Mouse (Mus musculus): Measurements from ENCODE around the gene Sec63. TPM values are rescaled to one million over a fixed set of nuclear protein-coding genes. Genes with fewer than 3 reads are reported as not detected.
A peak's percentile ranks its signal among the peaks of the same experiment; 100 is the strongest.

The Sec63 gene
- total and polyA plus RNA-seq, 3 experiments: 6.0 to 37.6 (median 30.0) TPM

DNA sequence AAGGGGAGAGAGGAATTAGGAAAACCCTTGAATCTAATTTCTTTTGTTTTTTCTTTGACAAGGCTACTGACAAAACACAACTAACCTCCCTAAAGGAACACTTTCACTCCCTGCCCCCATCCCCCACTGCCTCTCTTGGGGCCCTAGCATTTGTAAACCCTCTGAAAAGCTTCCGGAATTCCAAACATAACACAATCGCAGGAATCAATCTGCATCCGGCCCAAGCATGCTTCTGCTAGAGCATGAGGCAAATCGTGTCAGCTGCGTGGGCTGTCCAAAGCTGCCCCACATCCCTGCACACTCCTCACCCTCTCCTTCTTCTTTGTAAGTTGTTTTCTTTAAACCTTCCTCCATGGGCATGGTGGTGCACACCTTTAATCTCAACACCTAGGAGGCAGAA lies 94.0 kb downstream of the Sec63 start:
- Histone ChIP-seq H3K27me3 (ENCODE audit: control insufficient read depth, insufficient read depth, low read length) (no peaks in the 10 kb centered on the region), H3K9ac (ENCODE audit: low read depth, low read length) (no peak overlapping the region), H3K4me3 (no peak overlapping the region), H3K27ac (0 out of 2 replicates have a peak overlapping the region, but pooled peaks have one; percentile 26), H3K4me1 (ENCODE audit: control insufficient read depth, insufficient read depth, low read length) (peaks cover 2% of the 10 kb centered on the region), H3K36me3 (ENCODE audit: control insufficient read depth, insufficient read depth, low read length) (no peaks in the 10 kb centered on the region), H3K79me2 (replicated peaks; ENCODE audit: control insufficient read depth, insufficient read depth, low read length) (no peaks in the 10 kb centered on the region)
- intact Hi-C loops (cut with DNase I): no loop called here
- TF ChIP-seq EP300 (IDR thresholded peaks at IDR 0.05; ENCODE audit: insufficient read depth, low read depth, low read length): peak; percentile 84
- no peak for TF ChIP-seq POLR2A (IDR thresholded peaks at IDR 0.05; ENCODE audit: insufficient read depth, low read depth, low read length)
- WGBS: 26% methylated on average over 5 of the region's 5 CpGs
- peak; percentile 33 to 39 for DNase-seq

DNA sequence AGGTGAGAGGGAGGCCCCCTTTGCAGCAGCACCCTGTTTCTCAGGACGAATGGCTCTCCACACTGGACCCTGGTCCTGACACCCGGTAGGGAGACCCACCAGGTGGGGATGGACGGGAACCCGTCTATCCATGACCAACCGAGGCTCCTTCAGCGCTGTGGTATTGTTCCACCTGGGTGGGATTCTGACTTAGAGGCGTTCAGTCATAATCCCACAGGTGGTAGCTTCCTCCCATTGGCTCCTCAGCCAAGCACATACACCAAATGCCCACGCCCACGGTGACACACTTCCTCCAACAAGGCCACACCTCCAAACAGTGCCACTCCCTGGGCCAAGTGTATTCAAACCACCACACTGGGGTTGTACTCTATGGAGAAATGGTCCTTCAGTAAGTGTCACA lies 95.3 kb downstream of the Sec63 start:
- H3K79me2 ChIP-seq (replicated peaks; ENCODE audit: control insufficient read depth, insufficient read depth, low read length): no peaks in the 10 kb centered on the region
- over 99% methylated on average over 9 of the region's 9 CpGs for WGBS
- no peak for TF ChIP-seq EP300 (IDR thresholded peaks at IDR 0.05; ENCODE audit: insufficient read depth, low read depth, low read length)
- no peak for TF ChIP-seq POLR2A (IDR thresholded peaks at IDR 0.05; ENCODE audit: insufficient read depth, low read depth, low read length)
- TF ChIP-seq CTCF (IDR thresholded peaks at IDR 0.05): no peak
- no peak overlapping the region for H3K27ac ChIP-seq
- no peak for DNase-seq
- no peaks in the 10 kb centered on the region for H3K27me3 ChIP-seq (ENCODE audit: control insufficient read depth, insufficient read depth, low read length)
- H3K4me1 ChIP-seq (ENCODE audit: control insufficient read depth, insufficient read depth, low read length): peaks cover 2% of the 10 kb centered on the region
- H3K36me3 ChIP-seq (ENCODE audit: control insufficient read depth, insufficient read depth, low read length): no peaks in the 10 kb centered on the region
- H3K4me3 ChIP-seq: no peak overlapping the region
- H3K9ac ChIP-seq (ENCODE audit: low read depth, low read length): no peak overlapping the region
- intact Hi-C loops (cut with DNase I): no loop called here

DNA sequence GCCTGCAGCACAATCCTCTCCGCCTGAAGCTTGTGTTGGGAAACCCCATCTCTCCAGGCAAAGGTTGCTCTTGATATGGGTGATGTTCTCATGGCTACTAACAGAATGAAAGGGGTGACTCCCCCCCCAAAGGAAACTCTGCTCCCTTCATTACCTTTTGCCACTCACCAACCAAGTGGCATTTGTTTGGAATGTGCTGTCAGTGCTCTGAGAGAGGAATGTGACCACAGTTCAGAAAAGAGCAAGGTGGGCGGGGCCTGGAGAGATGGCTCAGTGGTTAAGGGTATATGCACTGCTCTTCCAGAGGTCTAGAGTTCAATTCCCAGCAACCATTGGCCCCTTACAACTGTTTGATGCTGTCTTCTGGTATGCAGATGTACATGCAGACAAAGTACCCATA lies 95.7 kb downstream of the Sec63 start:
- H3K4me1 ChIP-seq (ENCODE audit: control insufficient read depth, insufficient read depth, low read length): peaks cover 2% of the 10 kb centered on the region
- 98% methylated on average over 2 of the region's 2 CpGs for WGBS
- H3K36me3 ChIP-seq (ENCODE audit: control insufficient read depth, insufficient read depth, low read length): no peaks in the 10 kb centered on the region
- TF ChIP-seq CTCF (IDR thresholded peaks at IDR 0.05) (no peak), POLR2A (IDR thresholded peaks at IDR 0.05; ENCODE audit: insufficient read depth, low read depth, low read length) (no peak), EP300 (IDR thresholded peaks at IDR 0.05; ENCODE audit: insufficient read depth, low read depth, low read length) (no peak)
- H3K27ac ChIP-seq: no peak overlapping the region
- H3K4me3 ChIP-seq: no peak overlapping the region
- no peak for DNase-seq
- H3K9ac ChIP-seq (ENCODE audit: low read depth, low read length): no peak overlapping the region
- no peaks in the 10 kb centered on the region for H3K27me3 ChIP-seq (ENCODE audit: control insufficient read depth, insufficient read depth, low read length)
- no peaks in the 10 kb centered on the region for H3K79me2 ChIP-seq (replicated peaks; ENCODE audit: control insufficient read depth, insufficient read depth, low read length)
- intact Hi-C loops (cut with DNase I): no loop called here

DNA sequence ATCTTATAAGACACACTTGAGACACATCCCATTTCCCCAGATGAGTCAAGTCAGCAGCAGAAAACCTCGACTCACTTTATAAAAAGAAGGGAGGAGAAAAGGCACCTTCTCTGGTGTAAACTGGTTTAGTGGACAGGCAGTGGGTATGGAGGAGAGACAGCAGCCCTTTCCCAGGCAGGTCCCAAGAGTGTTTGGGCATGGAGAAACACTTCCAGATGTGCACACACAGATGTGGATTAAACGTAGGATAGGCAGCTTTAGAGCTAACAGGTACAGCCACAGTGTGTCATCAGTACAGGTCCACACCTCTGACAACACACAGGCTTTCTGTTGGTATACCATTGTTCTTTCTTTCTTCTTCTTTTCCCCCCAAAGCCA lies 98.5 kb downstream of the Sec63 start:
- intact Hi-C loops (cut with DNase I): no loop called here
- Histone ChIP-seq H3K4me3 (no peak overlapping the region), H3K36me3 (ENCODE audit: control insufficient read depth, insufficient read depth, low read length) (no peaks in the 10 kb centered on the region), H3K27me3 (ENCODE audit: control insufficient read depth, insufficient read depth, low read length) (no peaks in the 10 kb centered on the region), H3K27ac (no peak overlapping the region), H3K9ac (ENCODE audit: low read depth, low read length) (no peak overlapping the region), H3K4me1 (ENCODE audit: control insufficient read depth, insufficient read depth, low read length) (peaks cover 5% of the 10 kb centered on the region), H3K79me2 (replicated peaks; ENCODE audit: control insufficient read depth, insufficient read depth, low read length) (no peaks in the 10 kb centered on the region)
- 51% methylated on average over 2 of the region's 2 CpGs for WGBS
- no peak for DNase-seq
- TF ChIP-seq POLR2A (IDR thresholded peaks at IDR 0.05; ENCODE audit: insufficient read depth, low read depth, low read length) (no peak), CTCF (IDR thresholded peaks at IDR 0.05) (no peak), EP300 (IDR thresholded peaks at IDR 0.05; ENCODE audit: insufficient read depth, low read depth, low read length) (no peak)

DNA sequence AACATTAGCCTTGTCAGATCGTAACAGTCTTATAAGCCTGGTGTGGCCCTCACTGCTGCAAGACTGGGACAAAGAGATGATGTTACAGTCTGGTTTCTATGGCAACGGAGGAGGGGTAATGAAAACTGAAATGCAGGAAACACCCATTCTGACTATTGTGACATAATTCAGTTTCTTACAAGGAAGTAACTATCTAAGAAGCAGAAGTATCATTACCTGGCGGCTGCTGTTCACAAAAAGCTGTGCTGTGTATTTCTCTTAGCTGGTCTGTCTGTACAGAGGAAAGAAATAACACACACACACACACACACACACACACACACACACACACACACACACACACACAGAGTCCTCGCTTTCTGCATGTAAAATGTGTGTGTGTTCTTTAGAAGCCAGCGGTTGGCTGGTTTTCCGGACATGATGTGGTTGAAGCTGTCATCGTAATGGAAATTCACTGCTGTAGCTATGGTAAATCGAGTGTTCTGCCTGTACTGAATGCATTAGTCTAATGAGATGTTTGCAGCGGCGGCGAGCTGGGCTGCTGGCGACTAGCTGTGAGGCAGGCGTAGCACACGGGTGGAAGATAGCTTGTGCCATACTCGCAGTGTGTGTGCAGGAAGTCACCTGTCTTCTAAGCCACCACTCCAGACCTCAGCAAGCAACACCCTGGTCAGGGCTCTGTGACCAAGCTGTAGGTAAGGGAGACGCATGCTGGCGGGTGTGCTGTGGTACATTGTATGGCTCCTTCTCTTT lies 99.0 kb downstream of the Sec63 start, which contains the start of gene Scml4:
Gene Scml4, plus strand, starts transcription at position 212 of the 753 bp plus-strand sequence.
- DNase-seq: peak; percentile 30 to 54
- no peaks in the 10 kb centered on the region for H3K79me2 ChIP-seq (replicated peaks; ENCODE audit: control insufficient read depth, insufficient read depth, low read length)
- H3K9ac ChIP-seq (ENCODE audit: low read depth, low read length): 0 out of 2 replicates have a peak within 1 kb of the TSS, but pooled peaks have one; percentile 6
- no peaks in the 10 kb centered on the region for H3K36me3 ChIP-seq (ENCODE audit: control insufficient read depth, insufficient read depth, low read length)
- H3K27me3 ChIP-seq (ENCODE audit: control insufficient read depth, insufficient read depth, low read length): no peaks in the 10 kb centered on the region
- intact Hi-C loops (cut with DNase I): no loop called here
- 70% methylated on average over 17 of the region's 17 CpGs for WGBS
- H3K4me3 ChIP-seq: no peak within 1 kb of the TSS
- H3K27ac ChIP-seq: no peak within 1 kb of the TSS
- peaks cover 3% of the 10 kb centered on the region for H3K4me1 ChIP-seq (ENCODE audit: control insufficient read depth, insufficient read depth, low read length)
- no peak for TF ChIP-seq POLR2A (IDR thresholded peaks at IDR 0.05; ENCODE audit: insufficient read depth, low read depth, low read length)

DNA sequence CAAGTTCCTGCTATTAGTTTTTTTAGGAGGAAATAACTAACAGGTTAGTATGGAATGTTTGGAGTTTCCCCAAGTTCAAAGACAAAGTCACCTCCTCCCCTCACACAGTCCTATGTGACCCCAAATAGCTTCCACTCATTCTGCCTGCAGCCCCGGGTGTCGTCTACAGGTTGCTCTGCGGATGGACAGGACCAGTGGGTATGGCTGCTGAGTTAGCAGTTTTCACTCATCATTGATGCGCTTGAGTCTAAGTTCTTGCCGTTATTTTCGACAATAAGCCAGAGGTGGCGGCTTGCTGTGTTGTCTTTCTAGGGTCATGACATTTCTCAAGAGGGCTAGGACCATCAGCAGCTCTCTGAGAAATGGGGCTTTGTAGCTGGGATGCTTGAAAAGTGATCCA lies 100.2 kb downstream of the Sec63 start:
- TF ChIP-seq EP300 (IDR thresholded peaks at IDR 0.05; ENCODE audit: insufficient read depth, low read depth, low read length): no peak
- 80% methylated on average over 7 of the region's 7 CpGs for WGBS
- Histone ChIP-seq H3K4me1 (ENCODE audit: control insufficient read depth, insufficient read depth, low read length) (peaks cover 3% of the 10 kb centered on the region), H3K9ac (ENCODE audit: low read depth, low read length) (no peak overlapping the region), H3K79me2 (replicated peaks; ENCODE audit: control insufficient read depth, insufficient read depth, low read length) (no peaks in the 10 kb centered on the region), H3K4me3 (no peak overlapping the region), H3K27me3 (ENCODE audit: control insufficient read depth, insufficient read depth, low read length) (no peaks in the 10 kb centered on the region), H3K27ac (no peak overlapping the region; the same call in none of the 2 replicates), H3K36me3 (ENCODE audit: control insufficient read depth, insufficient read depth, low read length) (no peaks in the 10 kb centered on the region)
- intact Hi-C loops (cut with DNase I): no loop called here
- DNase-seq: no peak
